Mouse (Mus musculus) cortical plate, adult 2 months (tissue): Measurements from ENCODE around the gene Cd2bp2.

ENCODE experiments used
- CTCF ChIP-seq: fragments of 200-500 bp; IDR thresholded peaks from 2 replicates; pipeline ENCODE4 v1.5.1; 2011; ENCODE audit warnings: mild to moderate bottlenecking, control low read depth, low read length; ENCODE audit not compliant: insufficient read depth; ENCODE audit errors: extremely low read depth
- POLR2A ChIP-seq: fragments of 200-500 bp; IDR thresholded peaks from 2 replicates; pipeline ENCODE4 v1.6.1; 2011; ENCODE audit warnings: mild to moderate bottlenecking, low read length, control low read depth; ENCODE audit not compliant: insufficient read depth; ENCODE audit errors: extremely low read depth

DNA sequence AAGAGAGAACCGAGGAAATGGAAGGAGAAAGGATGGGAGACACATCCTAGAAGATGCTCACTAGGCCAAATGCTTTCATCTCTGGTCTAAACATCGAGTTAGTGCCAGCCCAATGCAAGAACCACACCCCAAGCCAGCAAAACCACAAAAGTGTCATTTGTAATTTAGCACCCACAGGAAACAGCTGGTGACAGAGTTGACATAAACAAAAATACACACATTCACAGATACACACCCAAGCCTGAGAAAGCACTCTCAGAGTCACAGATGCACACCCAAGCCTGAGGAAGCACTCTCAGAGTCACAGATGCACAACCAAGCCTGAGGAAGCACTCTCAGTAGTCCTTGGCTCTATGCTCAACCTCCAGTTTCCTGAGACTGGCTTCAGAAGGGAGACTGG, 15.1 kb downstream of the Cd2bp2 start:
- no peak for TF ChIP-seq POLR2A
- TF ChIP-seq CTCF: no peak
